Mouse (Mus musculus): ENCODE data around the gene Usp20. TPM values are rescaled to one million over a fixed set of nuclear protein-coding genes. Genes with fewer than 3 reads are reported as not detected.

The Usp20 gene
- total RNA-seq, 2 experiments from 2014 or later = 58.5 to 61.1 TPM

DNA sequence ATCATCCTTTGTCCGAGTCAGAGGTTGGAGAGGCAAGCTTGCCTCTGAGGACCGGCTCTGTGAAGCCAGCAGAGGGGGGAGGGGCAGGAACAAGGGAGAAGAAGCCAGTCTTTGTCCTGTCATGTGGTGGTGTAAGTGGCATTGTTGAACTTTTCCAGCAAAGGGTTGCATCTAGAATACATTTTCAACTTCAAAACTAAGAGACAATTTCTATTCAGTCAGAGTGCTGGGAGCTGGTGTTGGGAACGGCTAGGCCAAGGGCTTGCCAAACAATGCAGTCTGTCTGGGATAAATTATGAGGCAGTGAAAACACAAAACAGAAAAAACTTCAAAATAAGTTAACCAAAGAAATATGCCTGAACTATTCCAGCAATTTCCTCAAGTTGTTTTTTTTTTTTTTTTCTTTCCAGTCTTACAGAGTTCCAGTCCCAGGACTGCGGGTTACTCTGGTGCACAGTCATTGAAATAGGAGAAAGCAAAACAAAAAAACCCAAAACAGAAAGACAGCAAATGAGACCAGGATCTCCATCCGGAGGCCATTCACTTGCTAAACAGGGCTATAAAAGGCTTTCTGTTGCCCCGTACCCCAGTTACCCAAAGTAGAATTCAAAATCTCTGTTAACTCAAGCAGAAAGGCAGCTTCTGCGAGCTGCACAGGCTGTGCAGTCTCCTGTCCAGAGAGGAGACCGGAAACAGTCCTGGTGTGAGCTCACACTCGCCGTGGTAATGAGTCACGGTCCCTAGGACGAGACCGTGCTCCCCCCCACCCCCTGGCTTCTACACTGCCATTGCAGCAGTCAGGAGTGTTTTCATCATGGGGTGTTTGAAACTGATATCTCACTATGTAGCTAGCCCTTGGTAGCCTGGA, 86.4 kb downstream of the Usp20 start:
- DNase-seq = peak; percentile 50 to 53
- intact Hi-C loops (cut with DNase I) = no loop called here

DNA sequence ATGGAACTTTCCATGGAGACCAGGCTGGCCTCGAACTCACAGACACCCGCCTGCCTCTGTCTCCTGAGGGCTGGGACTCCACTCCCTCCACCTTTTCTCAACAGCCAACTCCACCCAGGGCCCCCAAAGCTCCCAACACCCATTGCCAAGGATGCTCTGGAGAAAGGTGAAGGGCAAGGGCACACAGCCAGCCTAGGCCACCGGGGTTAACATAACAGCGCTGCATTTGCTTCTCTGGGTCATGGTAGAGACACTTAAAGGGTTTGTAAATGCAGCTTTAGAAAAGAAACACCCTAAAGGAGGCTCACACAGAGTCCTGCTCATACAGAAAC, 87.0 kb downstream of the Usp20 start:
- no peak for DNase-seq
- intact Hi-C loops (cut with DNase I) = no loop called here

DNA sequence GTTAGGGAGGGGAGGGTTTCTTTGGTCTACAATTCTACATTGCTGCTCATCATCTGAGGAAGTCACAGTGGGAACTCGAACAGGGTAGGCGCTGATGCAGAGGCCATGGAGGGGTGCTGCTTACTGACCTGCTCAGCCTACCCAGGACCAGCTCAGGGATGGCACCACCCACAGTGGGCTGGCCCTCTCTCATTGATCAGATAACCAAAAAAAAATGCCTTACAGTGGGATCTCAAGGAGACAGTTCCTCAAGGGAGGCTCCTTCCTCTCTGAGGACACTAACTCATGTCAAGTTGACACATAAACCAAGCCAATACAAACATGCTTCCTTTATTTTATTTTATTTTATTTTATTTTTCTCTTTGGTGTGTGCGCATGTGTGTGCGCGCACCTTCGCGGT, 87.4 kb downstream of the Usp20 start:
- no peak for DNase-seq
- intact Hi-C loops (cut with DNase I) = no loop called here

Other genes starting within 250 kb of the Usp20 start
- gene 1700001O22Rik, start 178.6 kb upstream of the Usp20 start, total RNA-seq (2021) = 1 to 10 TPM in 1 of 2 experiments, under 1 TPM in 1; 0.93 to 1.7 TPM
- gene Ntmt1, start 174.5 kb upstream of the Usp20 start, total RNA-seq (2021) = 10 to 100 TPM; 41.3 to 41.9 TPM
- gene Asb6, start 151.9 kb upstream of the Usp20 start, total RNA-seq (2021) = 10 to 100 TPM; 12.0 to 13.5 TPM
- gene Prrx2, start 147.3 kb upstream of the Usp20 start, total RNA-seq (2021) = 1 to 10 TPM; 3.1 to 4.9 TPM
- 1 to 10 TPM; 1.1 to 2.3 TPM for gene Ptges, start 52.4 kb upstream of the Usp20 start, total RNA-seq (2021)
- 10 to 100 TPM; 29.3 to 34.0 TPM for gene Tor1b, start 29.3 kb upstream of the Usp20 start, total RNA-seq (2021)
- 10 to 100 TPM; 18.9 to 20.7 TPM for gene Tor1a, start 14.3 kb upstream of the Usp20 start, total RNA-seq (2021)
- 10 to 100 TPM; 19.2 to 19.9 TPM for gene BC005624, start 78 bp upstream of the Usp20 start, total RNA-seq (2021)
- gene Fnbp1, start 159.7 kb downstream of the Usp20 start, total RNA-seq (2021) = 10 to 100 TPM; 48.6 to 60.9 TPM
- 10 to 100 TPM; 42.1 to 42.3 TPM for gene Gpr107, start 170.0 kb downstream of the Usp20 start, total RNA-seq (2021)

Data from heart, postnatal 10 days (tissue).